Mouse (Mus musculus): ENCODE results near the gene Ptch2.

GRCm38 (mm10) chr4:117117931-117118330, 22.1 kb downstream of the Ptch2 start:
- TF ChIP-seq POLR2A (IDR thresholded peaks at IDR 0.05; ENCODE audit: control insufficient read depth, low read depth, low read length) (no peak), CTCF (IDR thresholded peaks at IDR 0.05; ENCODE audit: control insufficient read depth, insufficient read depth, insufficient replicate concordance, low read depth, low read length) (no peak)

Data from testis, adult 2 months (tissue).